Mouse (Mus musculus): ENCODE data around the gene Btg1. TPM values are rescaled to one million over a fixed set of nuclear protein-coding genes. Genes with fewer than 3 reads are reported as not detected.

Gene Btg1
- 10.3 and 14.5 TPM in 2 replicates for polyA plus RNA-seq (2015; fragmentation: Nextera tagmentation; extraction: Ambion mirVana)

- H3K9ac ChIP-seq (ENCODE audit: low read depth, low read length): peak within 1 kb of the TSS; percentile 99
- ATAC-seq (ENCODE audit: low read depth): peak; percentile 94
- no peaks in the 10 kb centered on the region for H3K9me3 ChIP-seq (replicated peaks; ENCODE audit: control insufficient read depth, low read length)
- H3K36me3 ChIP-seq (ENCODE audit: control insufficient read depth, insufficient read depth): no peaks in the 10 kb centered on the region
- H3K27me3 ChIP-seq (ENCODE audit: control insufficient read depth, insufficient read depth, low read depth, low read length): no peaks in the 10 kb centered on the region
- WGBS (ENCODE audit: insufficient replicate concordance): 0% methylated on average over 37 of the region's 37 CpGs
- peaks cover 6% of the 10 kb centered on the region for H3K4me1 ChIP-seq (ENCODE audit: control insufficient read depth, low read depth, low read length)
- peak within 1 kb of the TSS; percentile 94 for H3K27ac ChIP-seq (ENCODE audit: low read length)
- H3K4me3 ChIP-seq (ENCODE audit: low read depth, low read length): peak within 1 kb of the TSS; percentile 96
- H3K4me2 ChIP-seq (ENCODE audit: low read depth, low read length): peak within 1 kb of the TSS; percentile 80
Measured at GRCm38 (mm10) chr10:96616709-96617116, at the start of gene Btg1. TSS of gene Btg1 (plus strand) at chr10:96617006.

- 56% methylated on average over 8 of the region's 8 CpGs for WGBS (ENCODE audit: insufficient replicate concordance)
- H3K9ac ChIP-seq (ENCODE audit: low read depth, low read length): no peak overlapping the region
- no peaks in the 10 kb centered on the region for H3K9me3 ChIP-seq (replicated peaks; ENCODE audit: control insufficient read depth, low read length)
- no peaks in the 10 kb centered on the region for H3K27me3 ChIP-seq (ENCODE audit: control insufficient read depth, insufficient read depth, low read depth, low read length)
- ATAC-seq (ENCODE audit: low read depth): no peak
- no peak overlapping the region for H3K4me2 ChIP-seq (ENCODE audit: low read depth, low read length)
- no peak overlapping the region for H3K27ac ChIP-seq (ENCODE audit: low read length)
- no peaks in the 10 kb centered on the region for H3K4me1 ChIP-seq (ENCODE audit: control insufficient read depth, low read depth, low read length)
- no peak overlapping the region for H3K4me3 ChIP-seq (ENCODE audit: low read depth, low read length)
- no peaks in the 10 kb centered on the region for H3K36me3 ChIP-seq (ENCODE audit: control insufficient read depth, insufficient read depth)
Measured at GRCm38 (mm10) chr10:96569469-96569868, 47.3 kb upstream of the Btg1 start.

GRCm38 (mm10) chr10:96571176-96571575, 45.6 kb upstream of the Btg1 start:
- H3K4me3 ChIP-seq (ENCODE audit: low read depth, low read length): no peak overlapping the region
- no peaks in the 10 kb centered on the region for H3K36me3 ChIP-seq (ENCODE audit: control insufficient read depth, insufficient read depth)
- H3K4me1 ChIP-seq (ENCODE audit: control insufficient read depth, low read depth, low read length): no peaks in the 10 kb centered on the region
- no peak overlapping the region for H3K9ac ChIP-seq (ENCODE audit: low read depth, low read length)
- no peaks in the 10 kb centered on the region for H3K9me3 ChIP-seq (replicated peaks; ENCODE audit: control insufficient read depth, low read length)
- no peak overlapping the region for H3K27ac ChIP-seq (ENCODE audit: low read length)
- ATAC-seq (ENCODE audit: low read depth): no peak
- no peaks in the 10 kb centered on the region for H3K27me3 ChIP-seq (ENCODE audit: control insufficient read depth, insufficient read depth, low read depth, low read length)
- no peak overlapping the region for H3K4me2 ChIP-seq (ENCODE audit: low read depth, low read length)
- 58% methylated on average over 4 of the region's 4 CpGs for WGBS (ENCODE audit: insufficient replicate concordance)

- H3K9ac ChIP-seq (ENCODE audit: low read depth, low read length): no peak overlapping the region
- no peak overlapping the region for H3K4me3 ChIP-seq (ENCODE audit: low read depth, low read length)
- H3K4me2 ChIP-seq (ENCODE audit: low read depth, low read length): no peak overlapping the region
- no peaks in the 10 kb centered on the region for H3K36me3 ChIP-seq (ENCODE audit: control insufficient read depth, insufficient read depth)
- H3K27me3 ChIP-seq (ENCODE audit: control insufficient read depth, insufficient read depth, low read depth, low read length): no peaks in the 10 kb centered on the region
- no peak for ATAC-seq (ENCODE audit: low read depth)
- no peaks in the 10 kb centered on the region for H3K4me1 ChIP-seq (ENCODE audit: control insufficient read depth, low read depth, low read length)
- H3K27ac ChIP-seq (ENCODE audit: low read length): no peak overlapping the region
- no peaks in the 10 kb centered on the region for H3K9me3 ChIP-seq (replicated peaks; ENCODE audit: control insufficient read depth, low read length)
- 51% methylated on average over 6 of the region's 6 CpGs for WGBS (ENCODE audit: insufficient replicate concordance)
Measured at GRCm38 (mm10) chr10:96574786-96575185, 42.0 kb upstream of the Btg1 start.

GRCm38 (mm10) chr10:96575338-96575737, 41.5 kb upstream of the Btg1 start:
- ATAC-seq (ENCODE audit: low read depth): no peak
- Histone ChIP-seq H3K4me3 (ENCODE audit: low read depth, low read length) (no peak overlapping the region), H3K9me3 (replicated peaks; ENCODE audit: control insufficient read depth, low read length) (no peaks in the 10 kb centered on the region), H3K27ac (ENCODE audit: low read length) (no peak overlapping the region), H3K4me1 (ENCODE audit: control insufficient read depth, low read depth, low read length) (no peaks in the 10 kb centered on the region), H3K27me3 (ENCODE audit: control insufficient read depth, insufficient read depth, low read depth, low read length) (no peaks in the 10 kb centered on the region), H3K9ac (ENCODE audit: low read depth, low read length) (no peak overlapping the region), H3K36me3 (ENCODE audit: control insufficient read depth, insufficient read depth) (no peaks in the 10 kb centered on the region), H3K4me2 (ENCODE audit: low read depth, low read length) (no peak overlapping the region)
- 54% methylated on average over 5 of the region's 5 CpGs for WGBS (ENCODE audit: insufficient replicate concordance)

GRCm38 (mm10) chr10:96578924-96579323, 37.9 kb upstream of the Btg1 start:
- no peaks in the 10 kb centered on the region for H3K4me1 ChIP-seq (ENCODE audit: control insufficient read depth, low read depth, low read length)
- H3K4me3 ChIP-seq (ENCODE audit: low read depth, low read length): no peak overlapping the region
- H3K9me3 ChIP-seq (replicated peaks; ENCODE audit: control insufficient read depth, low read length): no peaks in the 10 kb centered on the region
- 64% methylated on average over 5 of the region's 5 CpGs for WGBS (ENCODE audit: insufficient replicate concordance)
- no peaks in the 10 kb centered on the region for H3K27me3 ChIP-seq (ENCODE audit: control insufficient read depth, insufficient read depth, low read depth, low read length)
- no peak overlapping the region for H3K27ac ChIP-seq (ENCODE audit: low read length)
- H3K36me3 ChIP-seq (ENCODE audit: control insufficient read depth, insufficient read depth): no peaks in the 10 kb centered on the region
- ATAC-seq (ENCODE audit: low read depth): no peak
- H3K9ac ChIP-seq (ENCODE audit: low read depth, low read length): no peak overlapping the region
- H3K4me2 ChIP-seq (ENCODE audit: low read depth, low read length): no peak overlapping the region

- H3K4me1 ChIP-seq (ENCODE audit: control insufficient read depth, low read depth, low read length): no peaks in the 10 kb centered on the region
- ATAC-seq (ENCODE audit: low read depth): no peak
Measured at GRCm38 (mm10) chr10:96579436-96579835, 37.4 kb upstream of the Btg1 start.

GRCm38 (mm10) chr10:96580246-96580645, 36.6 kb upstream of the Btg1 start:
- Histone ChIP-seq H3K4me1 (ENCODE audit: control insufficient read depth, low read depth, low read length) (no peaks in the 10 kb centered on the region), H3K9ac (ENCODE audit: low read depth, low read length) (no peak overlapping the region), H3K4me2 (ENCODE audit: low read depth, low read length) (no peak overlapping the region), H3K4me3 (ENCODE audit: low read depth, low read length) (no peak overlapping the region), H3K9me3 (replicated peaks; ENCODE audit: control insufficient read depth, low read length) (no peaks in the 10 kb centered on the region), H3K36me3 (ENCODE audit: control insufficient read depth, insufficient read depth) (no peaks in the 10 kb centered on the region), H3K27me3 (ENCODE audit: control insufficient read depth, insufficient read depth, low read depth, low read length) (no peaks in the 10 kb centered on the region), H3K27ac (ENCODE audit: low read length) (no peak overlapping the region)
- no peak for ATAC-seq (ENCODE audit: low read depth)
- 67% methylated on average over 7 of the region's 7 CpGs for WGBS (ENCODE audit: insufficient replicate concordance)

More at GRCm38 (mm10) chr10:96579436-96579835, 37.4 kb upstream of the Btg1 start:
- Histone ChIP-seq H3K4me3 (ENCODE audit: low read depth, low read length) (no peak overlapping the region), H3K9me3 (replicated peaks; ENCODE audit: control insufficient read depth, low read length) (no peaks in the 10 kb centered on the region), H3K27ac (ENCODE audit: low read length) (no peak overlapping the region), H3K4me2 (ENCODE audit: low read depth, low read length) (no peak overlapping the region), H3K36me3 (ENCODE audit: control insufficient read depth, insufficient read depth) (no peaks in the 10 kb centered on the region), H3K27me3 (ENCODE audit: control insufficient read depth, insufficient read depth, low read depth, low read length) (no peaks in the 10 kb centered on the region), H3K9ac (ENCODE audit: low read depth, low read length) (no peak overlapping the region)
- WGBS (ENCODE audit: insufficient replicate concordance): 44% methylated on average over 4 of the region's 4 CpGs

- H3K4me1 ChIP-seq (ENCODE audit: control insufficient read depth, low read depth, low read length): no peaks in the 10 kb centered on the region
- H3K27me3 ChIP-seq (ENCODE audit: control insufficient read depth, insufficient read depth, low read depth, low read length): no peaks in the 10 kb centered on the region
- no peak overlapping the region for H3K9ac ChIP-seq (ENCODE audit: low read depth, low read length)
- no peak for ATAC-seq (ENCODE audit: low read depth)
- H3K4me3 ChIP-seq (ENCODE audit: low read depth, low read length): no peak overlapping the region
- no peaks in the 10 kb centered on the region for H3K9me3 ChIP-seq (replicated peaks; ENCODE audit: control insufficient read depth, low read length)
- H3K4me2 ChIP-seq (ENCODE audit: low read depth, low read length): no peak overlapping the region
- WGBS (ENCODE audit: insufficient replicate concordance): 53% methylated on average over 6 of the region's 6 CpGs
- H3K36me3 ChIP-seq (ENCODE audit: control insufficient read depth, insufficient read depth): no peaks in the 10 kb centered on the region
- no peak overlapping the region for H3K27ac ChIP-seq (ENCODE audit: low read length)
Measured at GRCm38 (mm10) chr10:96581232-96581631, 35.6 kb upstream of the Btg1 start.
